Mouse (Mus musculus): ENCODE measurements around the gene Dnah6. TPM values are rescaled to one million over a fixed set of nuclear protein-coding genes. Genes with fewer than 3 reads are reported as not detected.

The Dnah6 gene
- polyA plus RNA-seq, 1 experiment from 2014 or later: 0.02 TPM

- H3K9me3 ChIP-seq (replicated peaks): no peaks in the 10 kb centered on the region
- H3K4me2 ChIP-seq: no peak overlapping the region
- no peak for ATAC-seq
- no peak overlapping the region for H3K4me3 ChIP-seq
- H3K27ac ChIP-seq: no peak overlapping the region
- H3K27me3 ChIP-seq (replicated peaks): no peaks in the 10 kb centered on the region
- WGBS (ENCODE audit: insufficient replicate concordance): 39% methylated on average over 6 of the region's 6 CpGs
- no peaks in the 10 kb centered on the region for H3K36me3 ChIP-seq
- H3K9ac ChIP-seq: no peak overlapping the region
- H3K4me1 ChIP-seq: no peaks in the 10 kb centered on the region
Measured at GRCm38 (mm10) chr6:72981851-72982250, 239.6 kb downstream of the Dnah6 start.

DNA sequence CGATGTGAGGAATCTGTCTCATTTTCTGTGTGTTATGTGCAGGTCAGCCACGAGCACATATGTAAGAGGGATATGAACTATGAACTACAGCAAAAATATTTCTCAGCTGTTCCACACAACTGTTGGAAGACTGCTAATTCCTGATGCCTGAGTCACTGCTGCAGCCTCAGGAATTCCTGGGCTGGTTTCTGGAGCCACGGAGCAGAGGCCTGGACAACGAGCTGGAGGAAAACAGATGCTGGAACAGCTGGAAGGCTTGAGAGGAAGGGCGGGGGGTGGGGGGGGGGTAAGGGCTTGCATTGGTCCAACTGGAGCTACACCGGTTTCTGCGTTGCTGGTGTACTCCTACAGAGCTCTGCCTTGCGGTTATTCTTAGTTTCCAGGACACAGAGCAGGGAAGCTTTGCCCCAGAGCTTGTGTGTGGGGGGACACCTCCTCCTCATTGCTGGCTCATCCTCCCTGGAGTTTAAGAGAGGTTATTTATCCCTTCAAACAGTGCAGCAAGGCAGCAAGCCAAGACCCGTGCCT is 240.3 kb downstream of the Dnah6 start:
- no peak overlapping the region for H3K4me2 ChIP-seq
- H3K9me3 ChIP-seq (replicated peaks): no peaks in the 10 kb centered on the region
- H3K4me1 ChIP-seq: no peaks in the 10 kb centered on the region
- H3K27me3 ChIP-seq (replicated peaks): no peaks in the 10 kb centered on the region
- no peak overlapping the region for H3K27ac ChIP-seq
- H3K4me3 ChIP-seq: no peak overlapping the region
- WGBS (ENCODE audit: insufficient replicate concordance): 46% methylated on average over 9 of the region's 9 CpGs
- no peak for ATAC-seq
- H3K9ac ChIP-seq: no peak overlapping the region
- no peaks in the 10 kb centered on the region for H3K36me3 ChIP-seq

DNA sequence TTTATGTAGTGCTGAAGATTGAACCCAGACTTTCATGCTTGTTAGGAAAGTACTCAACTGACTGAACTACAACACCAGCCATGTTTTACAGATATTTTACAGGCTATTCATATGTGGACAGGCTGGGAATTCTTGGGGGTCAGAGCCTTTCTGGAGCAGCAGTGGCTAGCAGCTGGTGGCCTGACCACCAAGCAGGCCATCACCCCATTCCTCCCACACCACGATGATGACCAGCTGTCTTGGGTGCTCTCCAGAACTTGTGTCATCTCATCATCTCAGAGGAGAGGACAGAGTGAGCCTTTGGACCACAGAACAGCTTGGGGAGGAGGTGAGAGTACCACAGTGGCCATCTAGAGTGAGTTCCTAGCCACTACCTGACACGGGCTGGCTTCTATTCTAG is 244.6 kb downstream of the Dnah6 start:
- 74% methylated on average over 2 of the region's 2 CpGs for WGBS (ENCODE audit: insufficient replicate concordance)
- Histone ChIP-seq H3K9ac (no peak overlapping the region), H3K4me2 (no peak overlapping the region), H3K9me3 (replicated peaks) (no peaks in the 10 kb centered on the region), H3K4me3 (no peak overlapping the region), H3K4me1 (no peaks in the 10 kb centered on the region), H3K27ac (no peak overlapping the region), H3K36me3 (no peaks in the 10 kb centered on the region), H3K27me3 (replicated peaks) (no peaks in the 10 kb centered on the region)
- ATAC-seq: no peak

DNA sequence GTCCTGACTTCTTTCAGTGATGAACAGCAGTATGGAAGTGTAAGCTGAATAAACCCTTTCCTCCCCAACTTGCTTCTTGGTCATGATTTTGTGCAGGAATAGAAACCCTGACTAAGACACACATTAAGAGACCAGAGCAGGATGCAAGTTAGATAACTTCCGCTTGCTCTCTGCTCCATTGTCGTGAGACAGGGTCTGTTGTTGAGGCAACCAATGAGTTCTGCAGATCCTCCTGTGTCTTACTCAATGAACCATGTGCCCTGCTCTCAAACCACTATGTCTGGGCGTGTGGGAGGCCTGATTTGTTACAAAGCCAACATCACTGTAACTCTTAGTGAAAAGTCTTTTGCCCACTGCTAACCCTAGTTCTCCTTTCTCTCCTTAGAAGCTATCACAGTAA is 250.4 kb downstream of the Dnah6 start:
- 51% methylated on average over 3 of the region's 3 CpGs for WGBS (ENCODE audit: insufficient replicate concordance)
- H3K36me3 ChIP-seq: no peaks in the 10 kb centered on the region
- no peak overlapping the region for H3K4me3 ChIP-seq
- H3K27me3 ChIP-seq (replicated peaks): no peaks in the 10 kb centered on the region
- H3K27ac ChIP-seq: no peak overlapping the region
- no peak overlapping the region for H3K4me2 ChIP-seq
- H3K9me3 ChIP-seq (replicated peaks): no peaks in the 10 kb centered on the region
- no peak for ATAC-seq
- no peaks in the 10 kb centered on the region for H3K4me1 ChIP-seq
- no peak overlapping the region for H3K9ac ChIP-seq

DNA sequence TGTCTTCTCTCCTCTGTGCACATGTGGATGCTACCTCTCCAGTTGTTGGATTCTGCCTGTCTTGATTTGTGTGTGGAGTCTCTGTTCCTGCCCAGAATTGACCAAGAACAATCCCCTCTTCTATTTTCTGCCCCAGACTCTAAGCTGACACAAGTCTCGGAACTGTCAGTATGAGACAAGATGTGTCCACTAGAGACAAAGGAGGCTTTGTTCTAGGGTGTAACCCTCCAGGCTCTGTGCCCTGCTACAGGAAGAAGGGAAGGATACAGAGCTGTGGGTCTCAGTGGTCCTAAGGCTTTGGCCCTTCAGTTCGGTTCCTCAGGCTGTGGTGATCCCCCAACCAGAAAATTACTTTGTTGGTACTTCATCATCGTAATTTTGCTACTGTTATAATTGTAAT is 251.7 kb downstream of the Dnah6 start:
- H3K4me3 ChIP-seq: no peak overlapping the region

More for the DNA sequence above, 251.7 kb downstream of the Dnah6 start:
- H3K9me3 ChIP-seq (replicated peaks): no peaks in the 10 kb centered on the region
- WGBS (ENCODE audit: insufficient replicate concordance): 66% methylated on average over 3 of the region's 3 CpGs
- no peaks in the 10 kb centered on the region for H3K27me3 ChIP-seq (replicated peaks)
- no peak overlapping the region for H3K4me2 ChIP-seq
- H3K9ac ChIP-seq: no peak overlapping the region
- no peaks in the 10 kb centered on the region for H3K4me1 ChIP-seq
- no peak for ATAC-seq
- H3K36me3 ChIP-seq: no peaks in the 10 kb centered on the region
- H3K27ac ChIP-seq: no peak overlapping the region

Other genes with a start within 250 kb of the Dnah6 start
- gene Suclg1, start 26.7 kb upstream of the Dnah6 start, polyA plus RNA-seq (2016; fragmentation: Nextera tagmentation; extraction: Ambion mirVana): 132 and 137 TPM in 2 replicates
- not detected in 2 replicates for gene 4931417E11Rik, start 248.0 kb upstream of the Dnah6 start, polyA plus RNA-seq (2016; fragmentation: Nextera tagmentation; extraction: Ambion mirVana)